Mouse (Mus musculus): ENCODE data around the gene Arhgef11.
A peak's percentile ranks its signal among the peaks of the same experiment; 100 is the strongest.
"Not testable (repeated sequence)": the region's sequence is repeated elsewhere in the genome, so short reads cannot be mapped to it uniquely, and the experiment has no call there.

Arhgef11 gene

DNA sequence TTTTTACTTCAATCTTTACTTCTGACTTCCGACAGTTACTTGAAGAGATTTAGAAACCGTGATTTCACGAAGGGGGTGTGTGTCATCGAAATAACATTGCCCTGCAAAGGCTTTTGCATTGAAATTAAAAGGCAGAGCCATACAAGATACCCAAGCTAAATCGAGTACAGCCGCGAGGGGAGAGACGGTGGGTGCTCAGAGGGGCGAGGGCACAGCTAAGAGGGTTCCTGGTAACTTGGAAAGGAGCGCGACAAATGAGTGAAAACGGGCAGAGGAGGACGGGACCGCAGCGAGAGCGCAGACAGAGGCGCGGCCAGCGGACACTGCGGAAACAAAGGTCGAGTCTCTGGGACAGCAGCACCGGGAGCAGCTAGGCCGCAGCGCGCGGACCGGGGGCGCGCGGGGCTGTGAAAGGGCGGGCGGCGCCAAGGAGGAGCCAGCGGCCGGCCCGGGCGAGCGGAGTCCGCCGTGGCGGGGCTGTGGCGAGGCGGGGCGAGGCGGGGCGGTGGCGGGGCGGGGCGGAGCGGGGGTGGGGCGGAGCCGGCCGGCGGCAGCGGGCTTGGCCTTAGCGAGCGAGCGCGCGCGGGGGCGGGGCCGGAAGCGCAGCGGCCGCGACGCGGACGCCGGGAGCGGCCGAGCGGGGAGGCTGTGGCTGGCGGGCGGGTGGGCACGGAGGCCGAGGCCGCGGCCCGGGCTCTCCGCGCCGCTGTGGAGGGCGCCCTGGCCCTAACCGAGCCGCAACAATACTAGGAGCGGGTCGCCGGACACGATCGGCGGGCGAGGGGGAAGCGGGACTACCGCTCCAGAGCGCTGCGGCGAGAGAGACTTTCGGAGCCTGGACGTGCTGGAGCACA lies at the start of gene Arhgef11:
TSS of gene Arhgef11 (plus strand) at position 603 of the 854 bp plus-strand sequence.
- peak; percentile 84 for DNase-seq

DNA sequence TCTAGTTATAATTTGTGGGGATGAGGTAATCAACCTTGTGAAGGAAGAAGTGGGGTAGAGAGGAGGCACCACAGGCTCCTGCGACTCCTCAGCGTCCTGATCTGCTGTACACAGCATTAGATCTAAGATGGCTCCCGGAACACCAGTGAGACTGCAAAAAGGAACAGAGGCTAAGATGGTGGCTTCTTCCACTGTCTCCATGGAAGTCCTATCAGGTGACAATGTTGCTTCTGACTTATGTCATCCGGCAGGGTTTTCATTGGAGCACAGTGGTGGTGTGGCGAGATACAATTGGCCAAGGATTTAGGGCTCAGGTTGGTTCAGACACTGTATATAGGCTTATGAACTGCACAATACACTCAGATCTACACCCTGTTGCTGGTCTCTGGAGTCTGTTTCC lies 48.7 kb upstream of the Arhgef11 start:
- DNase-seq, result no peak

DNA sequence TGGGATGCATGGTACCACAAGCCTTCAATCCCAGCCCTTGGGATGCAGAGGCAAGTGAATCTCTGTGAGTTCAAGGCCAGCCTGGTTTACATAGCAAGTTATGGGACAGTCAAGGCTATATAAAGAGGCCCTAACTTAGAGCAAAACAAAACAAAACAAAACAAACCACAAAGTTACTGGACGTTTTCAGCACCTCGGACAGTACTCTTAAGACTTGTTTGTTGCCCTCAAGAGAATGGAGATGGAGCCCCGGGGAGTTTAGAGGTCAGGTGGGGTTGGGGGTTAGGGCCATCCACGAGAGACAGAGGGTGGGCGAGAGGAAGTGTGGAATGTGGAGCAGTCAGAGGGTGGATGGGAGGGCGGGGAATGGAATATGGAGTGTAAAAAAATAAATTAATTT lies 41.6 kb upstream of the Arhgef11 start:
- DNase-seq, result no peak

- no peak for DNase-seq
Measured at GRCm38 (mm10) chr3:87582259-87582658, 35.1 kb upstream of the Arhgef11 start.

DNA sequence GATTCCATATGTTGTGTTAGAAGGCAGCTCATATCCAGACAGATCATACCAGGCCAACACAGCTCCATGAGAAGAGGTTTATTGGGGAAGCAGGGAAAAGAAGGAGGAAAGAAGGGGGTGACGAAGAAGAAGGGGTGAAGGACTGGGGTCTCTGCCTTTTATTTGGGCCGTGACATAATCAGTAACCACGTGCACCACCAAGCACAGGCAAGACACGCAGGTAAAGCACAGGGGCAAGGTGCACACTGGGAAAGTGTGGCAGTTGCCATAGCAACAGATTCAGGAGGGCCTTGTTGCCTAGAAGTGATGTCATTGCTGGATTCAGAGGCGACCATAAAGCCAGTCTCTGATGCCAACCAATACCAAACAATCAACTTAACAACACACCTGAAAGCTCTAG lies 23.6 kb upstream of the Arhgef11 start:
- DNase-seq, result no peak

DNA sequence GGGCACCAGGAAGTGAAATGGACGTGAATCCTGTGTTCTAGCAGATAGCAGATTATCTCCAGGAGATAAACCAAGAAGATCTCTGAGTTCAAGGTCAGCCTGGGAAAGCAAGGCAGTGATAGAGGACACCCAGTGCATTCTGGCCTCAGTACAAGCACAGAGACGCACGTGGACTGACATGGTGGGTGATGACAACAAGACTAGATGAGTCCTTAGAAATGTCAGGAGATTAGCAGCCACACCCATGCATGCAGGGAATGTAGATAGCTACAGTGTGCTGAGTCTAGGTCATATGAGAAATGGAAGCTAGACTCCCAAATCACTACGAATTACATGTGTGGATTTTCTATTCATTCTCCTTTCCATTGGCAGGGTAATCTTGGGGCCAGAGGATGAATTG lies 22.0 kb upstream of the Arhgef11 start:
- not testable (repeated sequence) for DNase-seq

GRCm38 (mm10) chr3:87601077-87601476 lies 16.3 kb upstream of the Arhgef11 start:
- DNase-seq, result not testable (repeated sequence)

DNA sequence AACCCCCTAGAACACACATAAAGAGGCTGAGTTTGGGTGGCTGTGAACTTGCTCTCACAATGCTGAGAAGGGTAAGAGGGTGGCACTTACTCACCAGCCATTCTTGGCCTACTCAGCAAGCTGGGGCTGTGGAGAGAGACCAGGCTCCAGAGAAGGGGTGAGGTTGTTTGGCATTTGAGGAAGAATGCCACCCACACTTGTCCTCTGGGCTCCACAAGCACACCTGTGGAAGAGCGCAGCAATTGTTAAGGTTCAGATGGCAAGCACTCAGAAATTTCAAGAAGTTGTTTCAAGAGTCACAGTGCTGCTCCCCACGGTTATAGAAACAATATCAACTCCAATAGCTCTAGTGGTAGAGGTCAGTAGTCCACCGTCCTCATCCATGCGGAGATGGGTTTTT lies 1.0 kb upstream of the Arhgef11 start:
- peak; percentile 32 for DNase-seq

GRCm38 (mm10) chr3:87617811-87618130 lies 412 bp downstream of the Arhgef11 start:
- no peak for DNase-seq

- no peak for DNase-seq
Measured at GRCm38 (mm10) chr3:87618240-87618639, 881 bp downstream of the Arhgef11 start.

DNA sequence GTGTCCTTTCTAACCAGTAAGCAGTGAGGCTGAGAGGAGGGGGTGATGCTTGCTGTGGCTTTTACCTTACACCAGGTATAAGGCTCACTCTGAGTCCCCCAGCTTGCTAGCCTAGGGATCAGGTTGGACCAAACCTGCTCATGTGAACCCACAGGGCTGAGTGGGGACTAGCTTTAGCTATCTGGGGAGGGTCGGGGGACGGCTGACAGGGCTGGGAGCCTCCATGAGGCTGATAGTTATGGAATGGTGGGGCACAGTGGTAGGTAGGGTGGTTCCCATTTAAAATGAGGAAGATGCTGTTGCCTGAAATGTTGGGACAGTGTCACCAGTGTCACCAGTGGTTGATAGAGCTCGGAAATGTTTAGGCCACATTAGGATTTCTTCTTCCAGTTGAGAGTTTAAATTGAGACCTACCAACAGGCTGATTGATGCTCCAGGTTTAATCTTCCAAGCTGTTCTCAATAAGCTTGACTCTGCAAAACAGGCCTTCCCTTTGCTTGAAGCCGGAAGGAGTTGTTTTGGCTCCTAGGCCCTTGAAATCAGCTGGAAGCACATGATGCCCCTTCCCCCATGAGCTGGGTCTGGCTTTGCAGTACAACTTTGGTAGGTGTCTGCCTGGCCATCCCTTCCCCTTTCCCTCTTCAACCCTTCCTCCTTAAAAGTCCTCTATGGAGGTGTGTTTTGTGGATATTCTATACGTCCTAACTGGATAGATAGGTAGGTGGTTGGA lies 1.8 kb downstream of the Arhgef11 start:
- DNase-seq, result peak; percentile 27

- no peak for DNase-seq
Measured at GRCm38 (mm10) chr3:87620218-87620891, 3.0 kb downstream of the Arhgef11 start.

GRCm38 (mm10) chr3:87624899-87625298 lies 7.5 kb downstream of the Arhgef11 start:
- DNase-seq, result no peak

- DNase-seq, result no peak
Measured at GRCm38 (mm10) chr3:87630899-87631298, 13.5 kb downstream of the Arhgef11 start.

- DNase-seq, result no peak
Measured at GRCm38 (mm10) chr3:87631408-87631807, 14.0 kb downstream of the Arhgef11 start.

DNA sequence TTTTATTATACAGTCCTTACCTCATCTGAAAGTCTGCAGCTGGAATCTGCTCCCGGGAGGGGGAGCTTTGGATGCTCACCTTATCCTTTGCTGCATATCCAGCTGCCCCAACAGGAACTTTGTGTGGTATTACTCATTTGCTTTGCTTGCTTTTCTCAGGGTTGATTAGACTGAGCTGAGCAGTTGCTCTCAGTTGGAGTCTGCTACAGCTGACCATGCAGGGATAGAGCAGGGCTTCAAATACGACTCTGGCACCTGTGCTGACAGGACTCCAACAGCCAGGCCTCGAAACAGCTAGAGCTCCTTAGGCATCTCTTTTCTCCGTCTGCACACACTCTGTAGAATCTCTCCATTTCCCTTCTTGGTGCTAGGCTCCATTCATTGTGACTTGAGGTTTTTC lies 18.2 kb downstream of the Arhgef11 start:
- no peak for DNase-seq

GRCm38 (mm10) chr3:87643453-87643852 lies 26.1 kb downstream of the Arhgef11 start:
- no peak for DNase-seq

DNA sequence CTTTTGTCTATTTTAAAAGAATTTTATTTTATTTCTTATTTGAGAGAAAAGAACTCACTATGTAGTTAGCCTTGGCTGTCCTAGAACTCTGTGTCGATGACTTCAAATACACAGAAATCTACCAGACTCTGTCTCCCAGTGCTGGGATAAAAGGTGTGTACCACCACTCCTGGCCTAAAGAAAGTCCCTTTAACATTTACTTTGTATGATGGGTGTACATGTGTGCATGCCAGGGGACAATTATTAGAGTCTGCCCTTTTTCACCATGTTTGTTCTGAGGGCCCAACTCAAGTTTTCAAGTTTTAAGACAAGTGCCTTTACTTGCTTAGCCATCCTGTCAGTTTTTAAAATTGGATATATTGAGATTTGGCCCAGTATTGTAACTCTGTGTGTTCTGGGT lies 28.8 kb downstream of the Arhgef11 start:
- no peak for DNase-seq

GRCm38 (mm10) chr3:87649063-87649462 lies 31.7 kb downstream of the Arhgef11 start:
- DNase-seq, result no peak

DNA sequence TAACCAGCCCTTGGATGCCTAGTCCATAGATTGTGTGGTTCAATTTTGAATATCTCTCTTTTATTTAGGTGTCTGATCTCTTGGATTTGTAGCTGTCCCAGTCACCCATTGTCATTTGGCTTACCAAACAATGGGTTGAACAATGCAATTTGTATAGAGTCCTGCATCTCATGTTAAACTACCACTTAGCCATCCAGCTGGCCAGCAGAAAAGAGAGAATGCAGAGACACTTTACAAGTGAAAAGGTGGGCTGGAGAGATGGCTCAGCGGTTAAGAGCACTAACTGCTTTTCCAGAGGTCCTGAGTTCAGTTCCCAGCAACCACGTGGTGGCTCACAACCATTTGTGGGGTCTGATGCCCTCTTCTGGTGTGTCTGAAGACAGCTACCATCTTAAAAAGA lies 41.0 kb downstream of the Arhgef11 start:
- DNase-seq, result no peak

DNA sequence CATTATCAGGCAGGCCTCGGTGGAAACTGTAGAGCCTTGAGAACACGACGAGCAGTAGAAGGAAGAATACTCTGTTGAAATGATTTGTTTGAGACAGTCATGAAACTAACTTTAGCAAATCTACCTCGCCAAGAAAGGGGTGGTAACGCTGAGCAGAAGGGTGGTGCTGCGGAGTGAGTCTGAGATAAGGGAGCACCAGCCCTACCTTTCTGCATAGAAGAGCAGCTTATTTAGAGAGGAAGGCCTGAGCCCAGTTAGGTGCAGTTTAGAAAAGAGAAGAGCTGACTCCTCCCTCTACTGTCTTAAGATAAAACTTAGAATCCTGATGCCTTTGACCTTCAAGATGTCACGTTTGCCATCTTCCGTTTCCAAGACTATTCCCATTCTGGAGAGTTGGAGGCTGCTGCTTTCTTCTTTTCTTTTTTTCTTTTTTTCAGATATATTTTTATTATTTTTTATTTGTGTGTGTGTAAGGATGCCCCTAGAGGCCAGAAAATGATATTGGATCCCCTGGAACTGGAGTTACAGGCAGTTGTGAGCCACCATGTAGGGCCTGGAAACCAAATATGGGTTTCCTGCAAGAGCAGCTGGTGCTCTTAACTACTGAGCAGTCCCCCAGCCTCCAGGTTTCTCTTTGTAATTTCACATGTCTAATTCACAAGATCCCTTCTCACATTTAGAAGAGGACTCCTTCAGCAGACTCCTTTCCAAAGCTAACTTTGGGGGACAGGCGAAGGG lies 42.5 kb downstream of the Arhgef11 start:
- DNase-seq, result no peak

DNA sequence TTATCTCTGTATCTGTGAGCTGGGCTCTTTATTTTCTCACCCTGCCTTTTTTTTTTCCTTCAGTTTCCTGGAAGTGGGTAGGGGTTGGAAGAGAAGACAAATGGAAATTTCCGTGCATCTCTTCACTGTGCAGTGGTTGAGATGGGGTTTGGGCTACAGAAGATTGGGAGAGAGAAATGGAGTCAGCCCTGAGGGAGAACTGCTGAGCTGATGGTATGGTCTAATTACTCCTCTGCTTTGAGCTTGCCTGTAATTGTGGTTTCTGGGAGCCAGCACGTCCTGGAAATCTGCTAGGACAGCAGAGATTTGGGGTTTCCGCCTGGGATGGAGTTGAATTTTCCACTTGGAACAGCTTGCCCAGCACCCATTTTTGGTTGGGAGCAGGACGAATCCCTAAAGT lies 43.1 kb downstream of the Arhgef11 start:
- no peak for DNase-seq

DNA sequence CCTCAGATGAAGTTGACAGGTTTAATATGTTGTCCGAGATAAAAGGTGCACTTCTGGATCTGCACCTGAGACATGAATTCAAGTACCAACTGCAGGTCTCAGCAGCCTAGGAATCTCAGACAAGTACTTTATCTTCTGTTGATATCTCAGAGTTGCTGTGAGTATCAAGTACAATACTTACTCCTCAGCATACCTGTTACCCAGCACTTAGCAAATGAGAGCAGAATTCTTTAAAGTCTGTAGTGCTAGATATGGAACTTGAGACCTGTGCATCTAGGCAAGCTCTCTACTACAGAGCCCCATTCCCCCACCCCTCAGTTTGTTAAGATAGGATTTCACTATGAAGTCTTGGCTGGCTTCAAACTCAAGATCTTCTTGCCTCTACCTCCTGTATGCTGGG lies 43.9 kb downstream of the Arhgef11 start:
- DNase-seq, result no peak

Measured in lung, postnatal 36 days (tissue).